Mouse (Mus musculus) gastrocnemius, postnatal 4 days (tissue): ENCODE measurements around the gene Atxn2. TPM values are rescaled to one million over a fixed set of nuclear protein-coding genes. Genes with fewer than 3 reads are reported as not detected.
A peak's percentile ranks its signal among the peaks of the same experiment; 100 is the strongest.
"Not testable (repeated sequence)": the region's sequence is repeated elsewhere in the genome, so short reads cannot be mapped to it uniquely, and the experiment has no call there.

ENCODE experiments used
- DNase-seq, 2 experiments: peaks; one replicate each; pipeline ENCODE4 v3.0.0; 2021 to 2022; ENCODE audit warnings: low spot score in 2 of 2, mixed read lengths in 2 of 2
- total RNA-seq, 2 experiments: library from RNA; stranded (reverse); gene quantifications; 2 replicates each; pipeline ENCODE4 v1.2.3; 2021

The Atxn2 gene
- total RNA-seq, 2 experiments from 2014 or later: 143 to 152 TPM

DNA sequence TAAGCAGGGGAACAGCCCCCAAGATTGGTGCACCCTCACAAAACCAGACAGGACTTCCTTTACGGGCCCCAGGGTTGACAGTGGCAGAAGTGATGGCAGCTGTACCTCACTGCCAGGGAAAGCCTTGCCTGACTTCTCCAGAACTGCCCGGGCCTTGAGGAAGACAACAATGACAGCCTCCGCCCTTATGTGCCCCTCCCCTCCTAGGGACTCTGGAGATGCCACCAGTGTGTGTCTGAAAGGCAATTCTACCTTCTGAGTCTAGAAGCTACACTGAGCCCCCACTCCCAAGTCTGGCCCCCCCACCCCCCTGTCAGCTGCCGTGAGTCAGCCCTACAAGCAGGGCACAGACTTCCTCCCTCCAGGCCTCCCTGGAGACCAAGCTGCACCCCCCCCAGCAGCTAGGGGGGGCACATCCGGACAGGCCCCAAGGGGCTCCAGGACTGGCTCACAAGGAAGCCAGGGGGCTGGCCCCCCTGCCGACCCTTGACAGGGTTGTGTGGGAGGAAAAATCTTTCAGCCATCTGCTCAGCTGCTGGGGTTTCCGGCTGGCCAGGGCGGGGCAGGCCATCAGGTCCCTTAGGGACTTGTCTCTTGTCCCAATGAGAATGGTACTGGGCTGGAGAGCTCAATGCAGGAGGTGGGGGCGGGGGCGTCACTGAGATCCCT is 122.6 kb downstream of the Atxn2 start:
- DNase-seq: peak in 1 of 2 experiments; percentile 53

- no peak for DNase-seq
Observed at GRCm38 (mm10) chr5:121834241-121834606, 123.1 kb downstream of the Atxn2 start.

GRCm38 (mm10) chr5:121834991-121835747 is 124.0 kb downstream of the Atxn2 start:
- no peak for DNase-seq

DNA sequence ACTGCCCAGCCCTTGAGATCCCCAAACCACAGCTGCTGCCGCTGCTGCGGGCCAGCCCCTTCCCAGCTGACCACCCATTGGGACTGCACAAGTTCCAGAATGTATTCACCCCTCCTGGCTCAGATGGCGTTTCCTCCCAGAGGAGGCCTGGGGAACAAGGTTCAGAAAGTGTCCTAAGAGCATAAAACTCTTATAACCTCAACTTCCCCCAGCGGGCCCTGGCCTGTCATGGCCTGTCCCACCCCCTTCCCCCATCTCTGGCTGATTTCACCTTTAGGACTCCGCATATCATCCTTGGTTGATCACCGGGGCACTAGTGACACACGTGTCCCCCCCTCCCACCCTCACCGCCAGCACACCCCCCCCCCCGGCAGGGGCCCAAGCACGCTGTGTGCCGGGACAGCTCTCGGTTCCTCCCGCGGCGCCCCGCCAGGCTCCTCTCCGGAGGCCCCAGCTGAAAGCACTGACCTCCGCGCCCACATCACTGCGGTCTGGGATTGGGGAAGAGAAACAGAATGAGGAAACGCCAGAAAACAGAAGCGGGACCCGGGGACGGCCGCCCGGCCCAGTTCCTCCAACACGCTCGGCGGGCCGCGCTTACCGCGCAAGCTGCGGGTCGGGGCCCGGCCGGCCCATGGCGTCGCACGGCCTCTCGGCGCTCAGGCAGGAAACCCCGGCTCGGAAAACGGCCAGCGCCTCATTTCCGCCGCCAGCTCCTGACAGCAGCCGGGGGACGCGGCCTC is 125.0 kb downstream of the Atxn2 start:
- DNase-seq: peak in 1 of 2 experiments; percentile 25

- DNase-seq: peak; percentile 80 to 92
Observed at GRCm38 (mm10) chr5:121836692-121837415, 125.7 kb downstream of the Atxn2 start.

DNA sequence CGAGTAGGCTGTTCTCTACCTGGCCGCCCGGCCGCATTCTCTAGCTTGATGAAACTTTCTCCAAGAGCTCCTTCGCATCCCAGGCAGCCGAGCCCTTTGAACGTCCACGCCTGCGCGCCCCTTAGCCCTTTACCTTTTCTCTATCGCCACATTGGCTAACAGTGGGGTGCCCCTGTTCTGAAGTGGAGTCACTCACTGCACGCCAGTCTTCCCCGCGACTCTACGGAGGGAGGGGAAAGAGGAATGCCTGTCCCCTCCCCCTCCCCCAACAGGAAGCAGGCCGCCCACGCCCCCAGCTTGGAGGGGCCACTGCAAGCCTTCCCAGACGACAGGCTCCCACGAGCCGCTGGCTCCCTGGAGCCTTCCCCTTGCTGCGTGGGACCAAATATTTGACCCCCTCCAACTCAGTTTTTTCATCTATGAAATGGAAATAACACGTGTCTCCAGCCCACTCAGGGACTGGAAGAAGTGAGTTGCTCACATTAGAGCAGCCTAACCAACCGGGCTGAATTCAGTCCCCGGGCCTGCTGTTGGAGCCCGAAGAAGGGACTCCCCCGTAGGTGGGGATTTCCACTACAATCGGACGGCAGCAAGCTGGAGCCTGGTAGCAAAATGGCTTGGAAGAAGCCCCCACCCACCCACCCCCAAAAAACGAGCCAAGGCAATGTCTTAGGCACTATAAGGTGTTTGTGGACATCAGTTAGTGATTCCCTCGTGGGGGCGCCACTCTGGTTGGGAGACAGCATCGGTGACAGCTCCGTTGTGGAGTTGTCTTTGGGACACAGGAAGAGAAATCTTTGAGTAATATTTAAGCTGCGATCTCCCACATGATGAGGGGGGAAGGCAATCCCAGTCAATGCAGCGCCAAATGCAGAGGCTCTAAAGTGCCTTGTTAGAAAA is 126.6 kb downstream of the Atxn2 start, which contains the start of gene Sh2b3:
TSS of gene Sh2b3 (minus strand) at position 206 of the 900 bp plus-strand sequence.
- DNase-seq: peak in 1 of 2 experiments; percentile 56

DNA sequence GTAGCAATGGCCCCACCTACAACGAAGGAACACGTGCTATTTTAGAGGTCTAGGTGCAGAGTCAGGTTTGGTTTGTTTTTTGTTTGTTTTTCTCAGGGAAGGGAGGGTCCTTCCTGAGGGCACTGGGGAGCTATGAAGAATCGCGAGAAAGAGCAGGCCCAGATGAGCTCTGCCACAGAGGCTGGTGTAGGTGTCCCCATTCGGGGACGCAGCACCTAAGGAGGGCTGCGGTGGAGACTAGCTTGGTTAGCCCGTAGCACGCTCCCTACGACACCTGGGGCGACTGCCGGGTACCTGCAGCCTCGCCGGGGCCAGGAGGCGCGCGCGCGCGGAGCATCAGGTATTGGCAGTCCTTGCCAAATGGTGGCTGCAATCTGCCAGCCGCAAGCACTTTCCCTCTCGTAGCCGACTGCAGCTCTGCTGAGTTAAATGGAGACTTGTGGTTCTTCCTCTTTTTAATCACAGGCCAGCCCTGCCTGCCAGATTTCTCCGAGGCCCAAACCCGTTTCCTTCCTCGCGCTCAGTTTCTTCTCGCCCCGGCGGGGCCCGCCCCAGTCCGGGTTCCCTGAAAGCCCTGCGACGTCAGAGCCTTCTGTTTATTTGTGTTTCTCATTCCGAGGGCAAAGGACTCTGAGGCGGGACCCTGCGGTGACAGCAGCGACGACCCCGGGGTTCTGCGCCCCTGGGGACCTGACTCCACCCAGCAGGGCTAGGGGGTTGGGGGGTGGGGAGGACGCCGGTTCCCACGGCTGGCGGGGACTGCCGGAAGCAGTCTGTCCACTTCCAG is 127.4 kb downstream of the Atxn2 start:
- DNase-seq: peak in 1 of 2 experiments; percentile 47

DNA sequence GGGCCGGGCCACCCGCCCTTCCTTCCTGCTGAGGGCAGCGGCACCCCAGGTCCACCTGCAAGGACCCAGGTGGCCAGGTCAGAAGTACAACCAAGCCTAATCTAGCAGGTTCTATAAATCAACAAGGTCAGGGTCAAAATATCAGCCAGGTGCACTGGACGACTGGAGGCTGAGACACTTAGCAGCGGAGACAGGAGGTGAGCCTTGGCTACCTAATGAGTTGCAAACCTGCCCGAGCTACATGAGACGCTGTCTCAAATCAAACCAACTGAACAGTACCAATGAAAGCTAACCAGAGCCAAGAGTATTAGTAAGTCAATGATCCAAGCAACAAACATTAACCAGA is 128.0 kb downstream of the Atxn2 start:
- no peak for DNase-seq

GRCm38 (mm10) chr5:121841516-121841915 is 130.4 kb downstream of the Atxn2 start:
- DNase-seq: no peak

- no peak for DNase-seq
Observed at GRCm38 (mm10) chr5:121841973-121842372, 130.8 kb downstream of the Atxn2 start.

GRCm38 (mm10) chr5:121842665-121843118 is 131.6 kb downstream of the Atxn2 start:
- DNase-seq: peak; percentile 81 to 83

- peak in 1 of 2 experiments; percentile 18 for DNase-seq
Observed at GRCm38 (mm10) chr5:121843138-121843905, 132.2 kb downstream of the Atxn2 start.

- no peak for DNase-seq
Observed at GRCm38 (mm10) chr5:121845361-121845760, 134.2 kb downstream of the Atxn2 start.

DNA sequence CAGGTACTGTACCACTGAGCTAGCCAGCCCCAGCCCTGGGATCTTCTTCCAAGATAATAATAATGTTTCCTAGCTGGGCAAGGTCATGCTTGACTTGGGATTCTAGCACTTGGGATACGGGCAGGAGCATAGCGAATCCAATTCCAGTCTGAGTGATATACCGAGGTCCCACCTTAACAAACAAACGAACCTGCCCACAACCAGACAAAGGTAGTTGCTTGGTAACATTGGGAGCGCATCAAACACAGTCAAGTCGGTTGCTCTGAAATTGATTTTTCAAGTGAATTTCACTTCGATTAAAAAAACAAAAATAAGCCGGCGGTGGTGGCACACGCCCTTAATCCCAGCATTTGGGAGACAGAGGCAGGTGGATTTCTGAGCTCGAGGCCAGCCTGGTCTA is 135.2 kb downstream of the Atxn2 start:
- DNase-seq: no peak

DNA sequence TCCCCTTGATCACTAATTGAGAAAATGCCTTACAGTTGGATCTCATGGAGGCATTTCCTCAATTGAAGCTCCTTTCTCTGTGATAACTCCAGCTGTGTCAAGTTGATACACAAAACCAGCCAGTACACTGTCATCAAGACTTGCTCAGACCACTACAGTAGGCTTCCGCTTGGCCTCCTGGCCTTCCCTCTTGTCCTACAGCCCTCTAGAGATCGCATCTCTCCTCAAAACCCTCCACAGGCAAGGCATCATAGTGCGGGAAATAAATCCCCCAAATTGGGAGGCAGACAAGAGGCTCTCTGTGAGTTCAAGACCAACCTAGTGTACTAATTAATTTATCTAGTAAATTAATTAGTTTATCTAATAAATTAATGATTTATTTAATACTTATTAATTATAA is 136.1 kb downstream of the Atxn2 start:
- not testable (repeated sequence) for DNase-seq

DNA sequence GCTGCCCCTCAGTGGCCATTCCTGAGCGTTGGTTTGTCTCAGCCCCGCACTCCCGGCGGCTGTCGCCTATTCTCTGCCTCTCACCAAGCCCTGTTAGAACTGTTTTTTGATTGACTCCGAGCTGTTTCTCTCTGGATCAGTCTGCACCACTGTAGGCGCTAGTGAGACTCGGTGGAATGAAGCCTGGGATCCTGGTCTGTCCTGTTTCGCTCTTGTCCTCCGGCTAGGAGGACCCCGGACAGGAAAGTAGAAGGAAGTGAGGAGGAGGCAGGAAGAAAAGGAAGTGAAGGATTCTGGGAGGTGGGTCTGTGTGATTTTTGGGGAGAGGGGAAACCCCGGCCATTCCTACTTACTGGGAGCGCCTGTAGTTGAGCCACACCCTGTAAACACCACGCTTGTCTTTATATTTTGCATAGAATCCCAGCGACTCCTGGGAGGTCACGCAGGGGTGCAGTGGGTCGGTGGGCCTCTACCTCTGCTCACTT is 136.9 kb downstream of the Atxn2 start:
- DNase-seq: peak in 1 of 2 experiments; percentile 52

DNA sequence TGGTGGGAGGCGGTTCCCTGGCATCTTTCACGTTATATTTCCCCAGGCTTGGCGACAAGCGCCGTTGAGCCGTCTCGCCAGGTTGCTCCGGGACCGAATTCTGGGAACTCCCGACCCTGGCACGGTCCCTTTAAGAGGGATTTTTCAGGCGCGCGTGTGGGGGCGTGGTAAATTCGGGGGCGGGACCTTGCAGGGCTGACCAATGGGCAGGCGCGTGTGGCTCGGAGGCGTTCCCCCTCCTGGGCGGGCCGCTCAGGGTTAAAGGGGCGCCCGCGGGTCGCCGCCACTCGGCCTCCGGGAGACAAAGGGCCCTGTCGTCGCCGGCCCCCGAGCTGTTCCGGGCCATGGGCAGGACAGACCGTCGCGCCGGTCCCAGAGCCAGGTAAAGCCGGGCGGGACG is 137.6 kb downstream of the Atxn2 start, which contains the start of gene Pheta1:
TSS of gene Pheta1 (plus strand) at position 242 of the 400 bp plus-strand sequence.
- peak; percentile 90 to 92 for DNase-seq
